Mouse (Mus musculus) left cerebral cortex, adult 2 months (tissue): ENCODE data around the gene Tpcn1. TPM values are rescaled to one million over a fixed set of nuclear protein-coding genes. Genes with fewer than 3 reads are reported as not detected.

Experiments used
- DNase-seq, 2 experiments: peaks; one replicate each; pipeline ENCODE4 v3.0.0; 2021 to 2022; ENCODE audit warnings: low spot score in 2 of 2, mixed read lengths in 1 of 2; ENCODE audit errors: extremely low spot score in 1 of 2
- H3K27ac ChIP-seq: fragments of 200-600 bp; 2 replicates; pipeline ENCODE4 v1.8.1; 2022
- H3K4me3 ChIP-seq: fragments of 200-600 bp; 2 replicates; pipeline ENCODE4 v1.8.1; 2022
- CTCF ChIP-seq: fragments of 200-600 bp; IDR thresholded peaks from 2 replicates; pipeline ENCODE4 v1.8.1; 2022; ENCODE audit warnings: antibody characterized with exemption, mild to moderate bottlenecking, moderate library complexity
- intact Hi-C: fragments of 180-260 bp; cut with DNase I; formaldehyde crosslinking; loops from one replicate; pipeline ENCODE4 v1.15.1; 2025
- total RNA-seq, 2 experiments: library from RNA; stranded (reverse); gene quantifications; 2 replicates each; pipeline ENCODE4 v1.2.3; 2021

Tpcn1 gene
- total RNA-seq, 2 experiments from 2014 or later, result 36.8 to 42.1 TPM

- no peak overlapping the region for H3K27ac ChIP-seq
- no peak overlapping the region for H3K4me3 ChIP-seq
- no peak for DNase-seq
- intact Hi-C loops, result no loop called here
- no peak for TF ChIP-seq CTCF
Measured at GRCm38 (mm10) chr5:120563914-120564311, 24.6 kb downstream of the Tpcn1 start.

- intact Hi-C loops, result no loop called here
- DNase-seq, result no peak
- no peak for TF ChIP-seq CTCF
- Histone ChIP-seq H3K4me3 (no peak overlapping the region), H3K27ac (peak overlapping the region; percentile 72)
Measured at GRCm38 (mm10) chr5:120562956-120563913, 25.2 kb downstream of the Tpcn1 start.

GRCm38 (mm10) chr5:120560616-120561311 lies 27.7 kb downstream of the Tpcn1 start:
- peak overlapping the region; percentile 41 for H3K4me3 ChIP-seq
- TF ChIP-seq CTCF, result no peak
- intact Hi-C loops, result no loop called here
- peak; percentile 52 to 62 for DNase-seq
- peak overlapping the region; percentile 82 for H3K27ac ChIP-seq

- TF ChIP-seq CTCF, result no peak
- Histone ChIP-seq H3K27ac (peak overlapping the region; percentile 82), H3K4me3 (peak overlapping the region; percentile 41)
- DNase-seq, result no peak
- intact Hi-C loops, result no loop called here
Measured at GRCm38 (mm10) chr5:120560129-120560615, 28.3 kb downstream of the Tpcn1 start.

- H3K27ac ChIP-seq, result no peak overlapping the region; the same call in 1 of the 2 replicates
- intact Hi-C loops, result no loop called here
- no peak for TF ChIP-seq CTCF
- no peak for DNase-seq
- peak overlapping the region; percentile 19 for H3K4me3 ChIP-seq
Measured at GRCm38 (mm10) chr5:120558762-120559161, 29.7 kb downstream of the Tpcn1 start.

GRCm38 (mm10) chr5:120558041-120558440 lies 30.4 kb downstream of the Tpcn1 start:
- DNase-seq, result no peak
- peak overlapping the region; percentile 10; the same call in 1 of the 2 replicates for H3K27ac ChIP-seq
- intact Hi-C loops, result no loop called here
- no peak for TF ChIP-seq CTCF
- H3K4me3 ChIP-seq, result no peak overlapping the region

DNA sequence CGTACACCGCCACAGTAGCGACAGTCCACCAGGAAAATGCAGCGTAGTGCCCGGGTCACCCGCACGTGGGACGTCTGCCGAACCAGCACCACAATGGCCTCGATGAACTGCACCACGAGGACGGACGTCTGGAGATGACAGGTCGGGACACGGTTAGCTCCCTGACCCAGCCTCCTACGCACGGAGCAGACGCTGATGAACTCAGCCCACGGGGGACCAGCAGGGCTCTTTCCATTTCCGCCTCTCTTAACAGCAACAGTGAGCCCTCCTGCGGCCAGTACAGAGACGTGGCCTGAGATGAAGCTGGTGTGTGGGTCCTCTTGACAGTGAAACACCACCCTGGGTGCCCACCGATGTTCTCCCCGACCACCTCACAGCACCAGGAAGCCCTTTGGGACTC lies 32.6 kb downstream of the Tpcn1 start:
- Histone ChIP-seq H3K4me3 (no peak overlapping the region), H3K27ac (no peak overlapping the region)
- intact Hi-C loops, result no loop called here
- DNase-seq, result no peak
- TF ChIP-seq CTCF, result no peak

DNA sequence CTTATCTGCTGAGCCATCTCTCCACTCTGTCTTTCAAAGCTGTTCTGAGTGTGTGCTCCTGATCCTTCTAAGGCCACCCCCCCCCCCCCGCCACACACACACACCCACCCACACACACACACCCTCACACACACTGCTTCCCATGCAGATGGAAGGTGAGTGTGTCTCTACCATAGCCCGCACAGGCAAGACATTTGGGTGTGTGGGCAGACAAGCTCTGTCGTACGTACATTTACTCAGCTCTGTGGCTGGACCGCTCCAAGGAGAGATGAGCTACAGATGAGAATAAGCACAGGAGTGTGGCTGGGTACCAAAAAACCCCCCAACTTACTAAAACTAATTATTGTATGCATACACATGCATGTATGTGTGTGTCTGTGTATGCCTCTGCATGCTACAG lies 37.8 kb downstream of the Tpcn1 start:
- intact Hi-C loops, result no loop called here
- DNase-seq, result no peak
- Histone ChIP-seq H3K27ac (no peak overlapping the region), H3K4me3 (no peak overlapping the region)
- TF ChIP-seq CTCF, result no peak

- DNase-seq, result no peak
- intact Hi-C loops, result no loop called here
- Histone ChIP-seq H3K27ac (no peak overlapping the region), H3K4me3 (no peak overlapping the region)
- no peak for TF ChIP-seq CTCF
Measured at GRCm38 (mm10) chr5:120550137-120550536, 38.3 kb downstream of the Tpcn1 start.

DNA sequence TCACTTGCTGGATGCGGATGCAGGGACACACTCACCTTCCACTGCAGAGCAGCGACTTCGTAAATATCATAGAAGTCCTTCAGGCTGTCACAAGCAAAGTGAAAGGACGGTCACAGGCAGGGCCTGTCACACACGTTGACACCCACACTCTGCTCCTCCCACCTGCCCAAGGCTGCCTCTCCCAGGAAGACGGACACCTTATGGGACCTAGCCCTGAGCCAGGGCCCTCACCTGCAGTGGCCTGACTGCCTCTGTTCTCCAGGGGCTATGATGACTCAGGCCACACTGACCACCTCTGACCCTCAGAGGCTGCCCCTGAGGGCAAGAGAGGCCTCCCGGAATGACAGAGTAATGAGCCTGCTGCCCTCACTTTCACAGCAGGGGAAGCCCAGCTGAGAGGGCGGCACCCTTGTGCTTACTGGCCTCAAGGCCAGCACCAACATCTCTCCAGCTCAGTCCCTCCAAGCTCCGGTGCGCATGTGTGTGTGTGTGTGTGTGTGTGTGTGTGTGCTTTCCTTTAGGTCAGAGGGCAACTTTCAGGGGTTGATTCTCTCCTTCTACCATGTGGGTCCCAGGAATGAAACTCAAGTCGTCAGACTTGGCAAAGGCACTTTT lies 40.1 kb downstream of the Tpcn1 start:
- no peak for TF ChIP-seq CTCF
- intact Hi-C loops, result no loop called here
- DNase-seq, result no peak
- H3K27ac ChIP-seq, result no peak overlapping the region
- H3K4me3 ChIP-seq, result no peak overlapping the region

GRCm38 (mm10) chr5:120536632-120537031 lies 51.8 kb downstream of the Tpcn1 start:
- Histone ChIP-seq H3K27ac (peak overlapping the region; percentile 59; the same call in 1 of the 2 replicates), H3K4me3 (no peak overlapping the region)
- TF ChIP-seq CTCF, result no peak
- intact Hi-C loops, result no loop called here
- DNase-seq, result no peak

DNA sequence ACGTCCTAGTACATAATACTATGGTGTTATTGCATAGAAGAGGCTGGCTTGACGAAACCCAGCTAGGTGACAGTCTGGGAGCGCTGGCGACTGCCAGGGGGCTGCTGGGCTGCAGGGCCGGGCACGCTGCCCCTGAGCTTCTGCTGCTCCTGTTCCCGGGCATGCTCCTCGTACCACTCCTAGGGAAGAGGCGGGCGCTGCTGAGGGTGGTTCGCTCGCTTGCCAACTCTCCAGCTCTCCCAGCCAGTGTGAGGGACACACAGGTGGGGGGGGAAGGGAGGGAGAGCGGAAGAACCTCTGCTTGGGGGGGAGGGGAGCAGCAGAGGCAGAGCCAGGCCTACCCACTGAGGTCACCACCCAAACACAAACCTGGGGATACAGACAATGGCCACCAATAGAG lies 52.4 kb downstream of the Tpcn1 start:
- TF ChIP-seq CTCF, result no peak
- intact Hi-C loops, result no loop called here
- no peak overlapping the region for H3K4me3 ChIP-seq
- peak overlapping the region; percentile 67 for H3K27ac ChIP-seq
- DNase-seq, result peak; percentile 47 to 54
